Mouse (Mus musculus) mouse trophoblast stem cell (cell line): ENCODE results near the gene Elmod3.
"Not testable (repeated sequence)": the region's sequence is repeated elsewhere in the genome, so short reads cannot be mapped to it uniquely, and the experiment has no call there.

Source experiments
- in situ Hi-C, 2 experiments: fragments of 300-500 bp; cut with MseI, MboI; formaldehyde crosslinking; loops; 2 replicates in 1 of 2; 3 replicates in 1 of 2; pipeline ENCODE4 v1.15.1; 2025

Elmod3 gene

DNA sequence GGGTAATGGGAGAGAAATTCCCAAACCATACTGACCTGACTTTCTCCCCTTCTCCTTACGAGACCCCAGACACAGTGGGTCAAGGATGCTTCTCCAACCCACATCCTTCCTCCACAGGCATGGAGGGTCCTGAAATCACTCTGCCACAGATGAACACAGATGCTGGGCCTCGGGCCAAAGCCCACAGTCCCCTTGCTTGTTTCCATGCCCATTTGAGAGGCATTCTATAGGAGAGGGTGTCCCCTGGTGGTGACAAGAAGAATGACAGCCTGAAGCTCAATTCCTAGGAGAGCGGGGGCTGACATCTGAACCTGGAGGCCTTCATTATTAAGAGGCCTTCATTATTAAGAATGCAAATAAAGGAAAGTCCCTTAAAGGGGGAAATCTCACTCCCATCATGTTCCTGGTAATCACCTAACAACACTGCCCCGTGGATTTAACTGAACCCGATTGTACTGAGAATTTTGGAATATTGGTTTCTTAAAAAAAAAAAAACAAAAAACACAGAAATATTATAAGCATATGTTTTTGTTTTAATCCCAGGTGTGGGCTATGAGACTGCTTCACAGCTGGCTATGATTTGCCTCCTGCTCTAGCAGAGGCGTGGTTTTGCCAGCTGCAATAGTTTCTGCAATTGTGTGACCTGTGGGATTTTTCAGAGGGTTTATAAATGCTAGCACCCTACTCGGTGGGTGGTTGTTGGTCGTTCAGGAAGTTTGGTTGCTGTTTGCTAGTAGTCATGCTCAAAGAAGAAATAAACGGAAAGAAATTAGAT lies 64.0 kb downstream of the Elmod3 start:
- in situ Hi-C loops, result no loop called here

DNA sequence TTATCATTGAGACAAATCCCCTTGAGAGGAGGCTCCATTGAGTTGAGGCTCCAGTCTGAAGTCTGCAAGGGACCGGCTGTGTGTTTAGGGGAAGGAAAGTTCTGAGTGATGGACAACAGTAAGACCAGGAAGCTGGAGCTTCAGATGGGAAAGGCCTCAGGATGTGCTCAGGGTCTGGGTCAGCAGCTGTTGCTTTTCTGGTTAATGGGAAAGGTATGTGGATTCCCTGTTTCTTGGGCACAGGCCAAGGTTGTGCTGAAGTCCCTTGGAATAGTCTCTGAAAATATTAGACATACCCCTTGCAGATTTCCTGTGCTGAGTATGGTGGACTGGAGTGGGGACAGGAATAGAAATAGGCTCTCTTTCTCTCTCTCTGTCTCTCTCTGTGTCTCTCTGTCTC lies 64.7 kb downstream of the Elmod3 start:
- in situ Hi-C loops, result not testable (repeated sequence)

DNA sequence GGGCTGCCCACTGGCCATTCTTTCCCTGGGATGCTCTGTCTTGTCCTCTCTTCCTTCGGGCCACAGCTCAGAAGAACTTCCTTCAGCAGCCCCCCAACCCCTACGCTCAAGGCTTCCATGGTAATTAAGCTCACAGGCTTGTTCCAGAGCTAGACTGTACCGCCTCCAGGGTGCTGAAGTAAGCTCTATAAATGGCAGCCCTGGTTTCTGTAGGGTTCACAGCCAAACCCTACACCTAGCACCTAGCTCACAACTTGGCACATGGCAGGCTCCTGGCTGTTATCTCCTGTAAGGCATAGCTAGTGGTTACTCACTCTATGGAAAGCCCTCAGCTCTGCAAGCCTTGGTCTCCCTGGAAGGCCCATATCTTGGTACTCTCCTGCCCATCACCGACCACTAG lies 65.6 kb downstream of the Elmod3 start:
- in situ Hi-C loops, result no loop called here

DNA sequence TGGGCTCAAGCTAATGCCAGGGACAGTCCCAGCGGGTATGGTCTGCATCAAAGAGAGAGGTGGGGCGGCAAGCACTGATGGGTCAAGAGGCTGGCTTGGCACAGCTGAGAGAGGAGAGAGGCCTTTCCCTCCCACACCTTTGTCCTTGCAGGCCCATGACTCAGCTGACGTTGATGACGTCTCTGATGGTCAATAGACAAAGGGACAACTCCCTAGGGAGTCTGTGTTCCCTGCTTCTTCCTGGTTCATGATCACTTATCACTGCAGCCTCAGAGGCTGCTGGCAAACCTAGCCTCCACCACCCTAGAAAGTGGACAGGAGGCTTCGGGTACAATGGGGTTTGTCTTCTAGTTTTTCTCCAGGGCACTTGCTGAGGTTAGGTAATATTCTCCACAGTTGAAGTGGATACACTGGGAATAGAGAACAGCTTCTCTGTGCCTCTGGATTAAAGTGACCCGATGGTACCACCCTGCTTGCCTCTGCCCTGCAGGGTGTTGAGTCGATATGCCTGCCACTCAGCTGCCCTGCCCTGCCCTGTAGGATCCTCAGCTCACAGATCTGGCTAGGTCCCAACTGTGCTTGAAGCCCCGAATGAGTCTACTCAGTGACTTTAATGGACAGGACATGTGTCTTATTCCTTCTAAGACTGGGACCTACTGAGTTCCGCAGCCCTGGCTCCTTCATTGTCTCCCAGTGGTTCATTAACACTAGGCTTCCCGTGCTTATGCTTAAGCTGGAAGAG lies 69.6 kb downstream of the Elmod3 start:
- in situ Hi-C loops, result no loop called here

DNA sequence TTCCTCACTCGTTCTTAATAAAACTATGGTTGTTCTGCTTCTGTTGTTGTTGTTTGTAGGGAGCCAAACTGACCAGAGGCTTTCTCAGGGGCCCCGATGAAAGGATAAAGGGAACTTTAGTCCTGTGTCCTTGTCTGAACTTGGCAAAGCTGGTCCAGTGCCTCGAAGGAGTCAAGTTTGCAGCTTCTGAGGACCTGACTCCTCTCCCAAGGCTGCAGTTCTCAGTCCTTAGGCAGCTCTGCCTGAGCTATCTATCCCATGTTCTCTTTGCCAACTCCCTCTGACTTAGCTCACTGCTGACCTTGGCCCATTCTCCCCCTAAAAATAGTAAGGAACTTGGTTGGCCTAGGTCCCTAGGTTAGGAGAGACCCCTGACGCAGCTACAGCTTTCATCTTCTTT lies 71.1 kb downstream of the Elmod3 start:
- in situ Hi-C loops, result no loop called here

DNA sequence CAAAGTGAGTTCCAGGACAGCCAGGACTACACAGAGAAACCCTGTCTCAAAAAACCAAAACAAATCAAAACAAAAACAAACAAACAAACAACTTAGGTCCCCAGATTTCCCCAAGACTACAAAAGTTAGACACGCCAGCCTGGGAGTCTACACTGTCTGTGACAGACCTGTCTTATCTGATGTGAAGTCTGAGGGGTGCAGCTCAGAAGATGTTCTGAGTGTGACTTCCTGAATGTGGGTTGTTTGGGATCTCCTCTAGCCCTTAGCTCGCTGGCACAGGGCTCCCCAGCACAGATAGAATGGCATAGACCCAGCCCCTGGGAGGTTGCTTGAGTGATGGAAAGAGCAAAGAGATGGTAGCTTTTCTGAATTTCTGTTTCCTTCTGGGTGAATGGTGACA lies 74.1 kb downstream of the Elmod3 start:
- in situ Hi-C loops, result no loop called here

DNA sequence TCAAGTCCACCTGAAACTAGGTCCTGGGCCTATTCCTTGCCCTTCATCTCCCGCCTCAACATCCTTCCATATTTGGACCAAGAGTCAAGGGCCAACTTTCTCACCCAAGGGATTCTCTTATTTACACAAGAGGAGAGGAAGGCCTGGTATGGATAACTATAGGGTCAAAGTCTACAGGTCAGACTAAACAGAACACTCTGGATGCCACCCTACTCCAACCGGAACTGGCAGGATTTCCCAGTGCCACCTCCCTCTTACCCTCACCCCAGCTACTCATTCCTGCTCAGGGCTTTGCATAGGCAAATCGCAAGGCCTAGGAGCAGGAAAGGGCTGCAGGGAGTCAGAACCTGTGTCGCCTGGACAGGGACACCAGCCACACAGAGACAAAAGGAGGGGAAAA lies 75.0 kb downstream of the Elmod3 start:
- in situ Hi-C loops, result no loop called here

DNA sequence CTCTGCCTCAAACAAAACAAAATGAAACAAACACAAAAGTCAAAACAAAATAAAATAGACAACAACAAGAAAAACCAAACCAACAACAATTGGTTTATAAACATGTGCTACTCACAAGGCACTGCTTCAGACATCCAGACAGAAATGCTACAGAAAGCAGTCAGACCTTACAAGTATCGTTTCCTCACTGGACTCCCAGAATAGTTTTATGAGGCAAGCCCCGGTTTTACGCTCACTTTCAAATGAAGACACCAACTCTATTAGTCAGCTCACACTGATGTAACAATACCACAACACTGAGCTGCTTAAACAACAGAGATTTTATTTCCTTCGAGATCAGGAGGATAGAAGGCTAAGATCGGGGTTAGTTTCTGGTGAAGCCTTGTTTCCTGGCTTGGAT lies 75.9 kb downstream of the Elmod3 start:
- in situ Hi-C loops, result no loop called here

DNA sequence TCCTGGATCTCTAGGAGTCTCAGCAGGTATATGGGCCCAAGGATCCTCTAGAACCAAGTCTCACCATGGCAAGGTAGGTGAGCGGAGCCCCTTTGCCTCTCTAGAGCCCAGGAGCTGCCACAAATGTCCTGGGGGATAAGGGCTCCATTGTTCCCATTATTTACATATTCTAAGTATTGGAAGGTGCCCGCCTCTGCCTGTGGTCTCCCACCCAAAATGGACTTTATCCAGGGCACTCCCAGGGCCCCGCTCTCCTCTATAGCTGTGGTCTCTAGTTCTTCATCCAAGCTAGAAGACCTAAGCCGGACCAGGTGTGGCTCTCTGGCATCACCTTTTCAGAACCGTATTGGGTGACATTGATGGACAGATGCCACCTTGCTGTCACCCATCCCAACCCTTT lies 76.6 kb downstream of the Elmod3 start, which contains the start of gene Sh2d6:
TSS of gene Sh2d6 (minus strand) at position 101 of the 400 bp plus-strand sequence.
- in situ Hi-C loops, result no loop called here

DNA sequence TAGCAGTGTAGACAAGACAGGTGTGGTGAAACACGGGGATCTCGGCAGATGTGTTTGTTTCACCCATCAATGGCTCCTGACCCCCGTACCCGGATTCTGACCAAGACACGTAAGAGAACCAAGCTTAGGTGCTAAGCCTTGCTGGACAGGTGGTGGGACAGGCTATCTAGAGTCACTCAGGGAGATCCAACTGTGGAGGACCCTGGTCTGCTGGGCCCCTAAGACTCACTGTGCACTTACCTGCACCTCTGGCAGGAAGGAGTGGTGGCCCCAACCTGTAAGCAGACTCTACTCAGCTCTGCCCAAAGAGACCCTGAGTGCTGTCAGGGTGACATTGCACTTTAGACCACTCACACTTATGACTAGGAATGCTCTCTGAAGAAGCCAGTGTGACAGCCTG lies 77.3 kb downstream of the Elmod3 start:
- in situ Hi-C loops, result no loop called here

DNA sequence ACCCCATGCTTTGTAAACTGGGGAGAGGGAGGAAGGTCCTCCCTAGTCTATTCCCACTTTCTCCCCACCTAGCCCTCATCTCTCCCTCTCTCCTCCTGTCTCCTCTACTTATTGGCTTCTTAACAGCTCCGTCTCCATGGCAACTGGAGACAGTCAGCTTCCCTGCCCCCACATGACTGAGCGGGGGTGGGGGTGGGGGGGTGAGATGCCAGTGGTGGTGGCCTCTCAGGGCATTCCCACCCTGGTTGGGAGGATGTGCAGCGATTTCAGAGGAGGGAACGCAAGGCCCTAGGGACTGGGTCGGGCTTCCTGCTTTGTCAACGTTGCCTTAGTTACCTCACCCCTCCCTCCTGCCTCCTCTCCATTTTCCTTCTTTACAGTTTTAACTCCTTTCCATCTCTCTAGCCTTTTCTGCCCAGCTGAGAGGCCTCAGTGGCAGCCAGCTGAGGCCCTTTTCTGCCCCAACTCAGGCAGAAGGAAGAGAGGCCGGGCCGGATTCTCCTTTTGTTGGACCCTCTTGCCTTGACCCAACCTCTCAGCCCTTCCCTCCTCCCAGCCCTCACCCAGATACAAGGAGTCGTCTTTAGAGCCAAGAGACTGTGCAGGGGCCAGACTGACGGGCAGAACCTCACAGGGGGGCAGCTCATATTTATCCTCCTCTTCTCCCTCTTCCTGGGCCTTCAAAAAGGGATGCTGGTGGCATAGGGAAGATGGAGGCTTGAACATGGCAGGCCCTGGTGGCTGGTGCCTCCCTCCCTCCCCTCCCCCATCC lies 78.1 kb downstream of the Elmod3 start:
- in situ Hi-C loops, result no loop called here

DNA sequence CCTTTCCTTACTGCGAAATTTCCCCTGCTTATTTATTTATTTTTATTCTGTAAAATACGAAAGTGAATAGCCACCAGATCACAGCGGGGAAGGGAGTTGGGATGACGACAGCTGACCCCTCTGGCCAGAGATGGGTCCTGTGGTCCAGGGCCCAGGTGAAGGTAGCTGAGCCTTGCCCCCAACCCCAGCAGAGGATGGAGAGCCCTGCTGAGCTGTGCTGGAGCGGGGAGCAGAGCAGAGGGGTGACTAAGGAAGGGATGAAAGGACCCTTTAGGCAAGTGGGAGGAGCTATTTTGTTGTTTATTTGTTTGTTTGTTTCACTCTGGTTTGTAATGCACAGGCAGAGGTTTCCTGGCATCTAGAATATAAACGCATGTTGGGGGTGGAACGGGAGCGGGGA lies 78.9 kb downstream of the Elmod3 start:
- in situ Hi-C loops, result no loop called here

DNA sequence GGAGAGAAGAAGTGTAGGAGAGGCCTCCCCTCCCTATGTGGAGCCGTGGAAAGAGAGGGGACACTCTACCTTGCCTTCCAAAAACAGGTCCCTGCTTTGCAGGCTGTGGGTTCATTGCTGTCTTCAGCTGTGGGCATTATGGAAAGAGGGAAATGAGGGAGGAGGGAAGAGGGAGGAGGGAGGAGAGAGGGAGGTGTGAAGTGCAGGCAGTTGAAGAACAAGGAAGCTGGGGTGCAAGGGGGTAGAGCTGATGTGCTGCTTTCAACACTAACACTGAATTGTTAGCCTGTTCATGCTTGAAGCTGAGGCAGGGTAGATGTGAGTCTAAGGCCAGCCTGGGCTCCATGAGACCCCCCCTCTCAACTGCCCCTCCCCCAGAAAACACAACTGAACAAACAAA lies 79.4 kb downstream of the Elmod3 start:
- in situ Hi-C loops, result no loop called here
